Mouse (Mus musculus) embryo, embryonic 11 days (tissue): Measurements from ENCODE around the gene Mrnip.

Source experiments
- DNase-seq: peaks from one replicate; pipeline ENCODE4 v3.0.0-alpha.2; 2015

The Mrnip gene

DNA sequence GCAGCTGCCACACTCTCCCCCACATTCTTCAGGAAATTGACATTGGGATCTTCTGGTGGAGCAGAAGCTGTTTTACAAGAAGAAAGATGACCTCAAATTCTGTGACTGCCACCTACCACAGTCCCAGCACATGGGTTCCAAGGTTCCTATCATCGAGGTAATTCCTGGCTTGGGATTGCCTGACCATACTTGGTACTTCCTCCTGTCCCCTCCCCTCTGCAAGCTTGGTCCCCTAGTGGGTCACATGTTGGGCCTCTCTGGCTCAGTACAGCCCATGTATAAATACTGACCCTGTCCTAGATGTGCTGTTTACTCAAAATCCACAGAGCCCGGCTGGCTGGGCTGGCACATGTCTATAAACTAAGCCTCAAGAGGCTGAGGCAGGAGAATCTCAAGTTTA lies 31.8 kb downstream of the Mrnip start:
- DNase-seq, result no peak

- no peak for DNase-seq
These were observed 33.1 kb downstream of the Mrnip start for GRCm38 (mm10) chr11:50207344-50207743.

DNA sequence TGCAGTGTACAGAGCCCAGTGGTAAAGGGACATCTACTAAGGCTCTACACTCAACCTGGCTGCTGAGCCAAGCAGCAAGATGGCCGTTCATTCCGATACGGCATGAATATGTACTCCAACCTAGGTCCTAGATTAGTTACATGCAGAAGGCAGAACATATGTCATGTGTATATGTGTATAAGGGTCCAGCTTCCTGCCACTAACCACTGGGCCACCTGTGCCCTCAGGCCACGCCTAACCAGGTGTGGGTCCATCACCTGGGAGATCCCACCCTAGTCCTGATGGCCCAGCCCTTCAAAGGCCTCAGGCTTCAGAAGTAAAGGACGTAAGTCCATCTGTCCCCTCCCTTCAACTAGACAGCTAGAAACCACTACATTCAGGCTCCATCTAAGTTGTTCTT lies 33.8 kb downstream of the Mrnip start:
- DNase-seq, result no peak

GRCm38 (mm10) chr11:50210101-50210504 lies 35.9 kb downstream of the Mrnip start:
- peak; percentile 92 for DNase-seq

- DNase-seq, result peak; percentile 88
These were observed 36.4 kb downstream of the Mrnip start, which contains the start of the genes Sqstm1 and Mgat4b for GRCm38 (mm10) chr11:50210505-50211151. Gene Sqstm1 (minus strand): TSS chr11:50210827. Gene Mgat4b (plus strand): TSS chr11:50210890.

- DNase-seq, result no peak
These were observed 37.2 kb downstream of the Mrnip start for GRCm38 (mm10) chr11:50211322-50212059.

DNA sequence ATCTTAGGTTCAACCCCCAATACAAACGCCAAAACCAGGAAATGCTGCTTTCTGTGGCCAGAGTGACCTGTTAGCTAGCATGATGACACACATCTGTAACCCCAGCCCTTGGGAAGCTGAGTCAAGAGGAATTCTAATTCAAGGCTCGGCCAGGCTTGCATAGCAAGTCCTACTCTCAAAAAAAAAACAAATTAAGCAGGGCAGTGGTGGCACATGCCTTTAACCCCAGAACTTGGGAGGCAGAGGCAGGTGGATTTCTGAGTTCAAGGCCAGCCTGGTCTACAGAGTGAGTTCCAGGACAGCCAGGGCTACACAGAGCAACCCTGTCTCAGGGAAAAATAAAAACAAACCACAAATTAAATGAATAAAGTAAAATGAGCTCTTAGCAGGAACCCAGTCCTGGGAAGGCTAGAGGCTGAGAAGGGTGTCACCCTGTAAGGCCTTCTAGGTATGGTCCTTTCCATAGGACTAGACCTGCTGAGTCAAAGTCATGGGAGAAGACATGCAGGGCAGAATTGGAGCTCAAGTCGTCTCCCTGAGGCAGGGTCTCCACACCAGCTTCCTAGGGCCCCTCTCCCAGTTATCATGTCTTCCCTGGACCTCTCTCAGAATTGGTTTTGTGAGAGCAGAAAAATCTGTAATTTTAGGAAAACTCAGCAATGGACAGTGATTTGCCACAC lies 38.0 kb downstream of the Mrnip start:
- DNase-seq, result no peak

DNA sequence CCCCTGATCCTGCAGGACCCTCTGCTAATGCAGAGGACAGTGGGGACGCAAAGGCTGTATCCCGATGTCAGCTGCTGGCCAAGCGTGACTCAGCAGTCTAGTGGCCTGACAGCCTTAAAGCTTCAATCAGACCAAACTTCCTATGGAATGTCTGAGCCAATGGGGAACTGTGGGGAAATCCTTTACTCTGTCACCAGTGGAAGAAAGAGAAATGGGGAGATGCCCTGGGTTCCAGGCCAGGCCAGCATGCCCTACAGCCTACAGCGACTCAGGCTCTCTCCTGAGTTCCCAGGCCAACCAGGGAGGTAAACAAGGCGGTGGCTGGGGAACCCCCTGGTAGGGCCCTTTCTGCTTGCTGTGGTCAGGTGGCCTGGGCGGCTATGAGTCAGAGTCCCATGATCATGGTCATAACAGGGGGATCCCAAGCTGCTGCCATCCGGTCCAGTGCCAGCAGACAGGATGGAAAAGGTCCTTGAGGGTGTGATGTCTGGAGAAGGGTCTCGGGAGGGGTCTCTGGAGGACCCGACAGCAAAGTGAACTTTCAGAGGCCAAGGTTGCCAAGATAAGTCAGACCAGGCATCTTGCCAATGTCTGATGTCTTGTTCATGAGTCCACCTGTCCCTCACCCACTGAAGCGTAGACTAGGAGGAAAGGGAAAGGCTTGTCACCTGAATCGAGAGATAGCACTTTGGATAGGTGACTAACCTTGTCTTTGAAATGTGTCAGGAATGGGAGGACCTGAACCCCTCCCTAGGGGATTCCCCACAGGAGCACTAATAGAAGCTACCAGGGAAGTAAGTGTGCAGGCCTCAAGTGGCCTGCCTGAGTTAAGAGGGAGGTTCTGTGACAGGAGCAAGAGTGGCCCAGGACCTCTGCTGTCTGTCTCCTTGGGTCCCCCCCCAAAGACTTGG lies 38.9 kb downstream of the Mrnip start:
- DNase-seq, result no peak

GRCm38 (mm10) chr11:50214631-50215030 lies 40.4 kb downstream of the Mrnip start:
- no peak for DNase-seq

GRCm38 (mm10) chr11:50215633-50216032 lies 41.4 kb downstream of the Mrnip start:
- no peak for DNase-seq

DNA sequence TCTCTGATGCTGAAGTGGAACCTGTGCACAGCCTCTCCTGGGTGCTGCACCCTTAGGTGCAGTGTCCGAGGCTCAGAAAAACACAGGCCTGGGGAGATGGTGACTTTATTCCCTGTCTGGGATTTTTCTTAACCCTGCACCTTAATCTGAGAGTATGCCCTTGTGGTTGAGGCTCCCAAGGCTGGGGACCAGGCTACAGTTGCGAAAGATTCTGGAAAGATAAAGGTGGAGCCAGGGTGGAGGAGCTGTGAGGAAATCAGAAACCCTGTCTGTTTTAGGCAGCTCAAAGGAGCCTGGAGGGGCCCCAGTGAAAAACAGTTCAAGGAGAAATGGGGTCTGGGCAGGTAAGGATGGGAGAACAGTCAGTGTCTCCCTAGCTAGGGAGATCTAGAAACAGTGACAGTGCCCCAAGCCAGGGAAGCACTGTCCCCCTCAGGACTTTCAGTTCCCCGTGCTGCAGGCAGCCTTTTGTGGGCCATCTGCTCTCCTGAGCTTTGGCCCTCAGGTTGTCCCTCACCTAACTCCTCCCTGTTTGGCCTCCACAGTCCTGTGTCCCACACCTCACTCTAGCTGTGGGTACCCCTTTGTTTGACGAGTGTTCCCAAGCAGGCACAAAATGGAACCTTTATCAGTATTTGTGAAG lies 42.6 kb downstream of the Mrnip start:
- no peak for DNase-seq

GRCm38 (mm10) chr11:50217811-50218210 lies 43.6 kb downstream of the Mrnip start:
- DNase-seq, result no peak

GRCm38 (mm10) chr11:50219833-50220232 lies 45.6 kb downstream of the Mrnip start:
- DNase-seq, result no peak

- DNase-seq, result no peak
These were observed 48.5 kb downstream of the Mrnip start for GRCm38 (mm10) chr11:50222559-50223276.

GRCm38 (mm10) chr11:50223783-50224662 lies 49.8 kb downstream of the Mrnip start:
- DNase-seq, result peak; percentile 56

- DNase-seq, result peak; percentile 91
These were observed 50.7 kb downstream of the Mrnip start for GRCm38 (mm10) chr11:50224671-50225530.

- peak; percentile 57 for DNase-seq
These were observed 51.6 kb downstream of the Mrnip start for GRCm38 (mm10) chr11:50225611-50226378.

GRCm38 (mm10) chr11:50226406-50226805 lies 52.2 kb downstream of the Mrnip start:
- DNase-seq, result no peak

DNA sequence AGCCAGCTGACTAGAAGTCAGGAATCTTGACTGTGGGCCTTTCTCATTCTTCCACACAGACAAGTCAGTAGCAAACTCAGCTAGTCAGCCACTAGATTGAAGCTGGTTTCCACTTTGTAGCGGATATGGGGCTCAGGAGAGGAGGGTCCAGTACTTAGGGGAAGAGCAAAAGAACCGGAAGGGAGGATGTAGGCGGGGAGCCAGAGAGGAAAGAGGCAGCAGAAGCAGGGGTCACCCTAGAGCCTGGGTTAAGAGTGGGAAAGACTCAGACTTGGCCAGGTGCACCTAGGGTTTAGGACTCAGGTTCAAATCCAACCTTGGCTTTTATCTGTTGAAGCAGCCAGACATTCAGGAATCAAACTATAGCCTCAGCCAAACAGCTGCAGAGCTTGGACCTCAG lies 53.0 kb downstream of the Mrnip start:
- DNase-seq, result no peak
